Mouse (Mus musculus): ENCODE measurements at regions not wholly inside any gene's neighbourhood (a gene's known extent, or its start where the extent isn't known, plus 50 kb on each side); places are given as distances from the start of the nearest gene placed in this dataset.

- H3K27me3 ChIP-seq (replicated peaks; ENCODE audit: low read depth, poor library complexity, severe bottlenecking), result peaks cover 99% of the 10 kb centered on the region
- H3K27ac ChIP-seq (replicated peaks), result no peak overlapping the region
- no peak overlapping the region for H3K4me3 ChIP-seq
- peaks cover 6% of the 10 kb centered on the region for H3K4me1 ChIP-seq
- H3K36me3 ChIP-seq (replicated peaks), result no peaks in the 10 kb centered on the region
- 90% methylated on average over 17 of the region's 17 CpGs for WGBS
- H3K9me3 ChIP-seq, result no peaks in the 10 kb centered on the region
- no peak for DNase-seq (ENCODE audit: low spot score)
Observed at GRCm38 (mm10) chr15:85663757-85664431, 70.9 kb upstream of the Ppara start.

GRCm38 (mm10) chr15:85664432-85664828 lies 70.4 kb upstream of the Ppara start:
- H3K27ac ChIP-seq (replicated peaks), result no peak overlapping the region
- H3K9me3 ChIP-seq, result no peaks in the 10 kb centered on the region
- 80% methylated on average over 10 of the region's 10 CpGs for WGBS
- peaks cover 99% of the 10 kb centered on the region for H3K27me3 ChIP-seq (replicated peaks; ENCODE audit: low read depth, poor library complexity, severe bottlenecking)
- no peak overlapping the region for H3K4me3 ChIP-seq
- H3K4me1 ChIP-seq, result peaks cover 6% of the 10 kb centered on the region
- DNase-seq (ENCODE audit: low spot score), result no peak
- no peaks in the 10 kb centered on the region for H3K36me3 ChIP-seq (replicated peaks)

GRCm38 (mm10) chr15:85665181-85665821 lies 69.5 kb upstream of the Ppara start:
- Histone ChIP-seq H3K4me1 (peaks cover 13% of the 10 kb centered on the region), H3K4me3 (no peak overlapping the region), H3K27ac (replicated peaks) (no peak overlapping the region), H3K36me3 (replicated peaks) (no peaks in the 10 kb centered on the region), H3K27me3 (replicated peaks; ENCODE audit: low read depth, poor library complexity, severe bottlenecking) (peaks cover 99% of the 10 kb centered on the region), H3K9me3 (no peaks in the 10 kb centered on the region)
- no peak for DNase-seq (ENCODE audit: low spot score)
- 72% methylated on average over 12 of the region's 12 CpGs for WGBS

GRCm38 (mm10) chr15:85666496-85666895 lies 68.3 kb upstream of the Ppara start:
- 68% methylated on average over 9 of the region's 9 CpGs for WGBS
- peaks cover 18% of the 10 kb centered on the region for H3K4me1 ChIP-seq
- DNase-seq (ENCODE audit: low spot score), result no peak
- no peaks in the 10 kb centered on the region for H3K9me3 ChIP-seq
- no peak overlapping the region for H3K4me3 ChIP-seq
- no peaks in the 10 kb centered on the region for H3K36me3 ChIP-seq (replicated peaks)
- H3K27ac ChIP-seq (replicated peaks), result no peak overlapping the region
- peaks cover 99% of the 10 kb centered on the region for H3K27me3 ChIP-seq (replicated peaks; ENCODE audit: low read depth, poor library complexity, severe bottlenecking)

- no peak overlapping the region for H3K27ac ChIP-seq (replicated peaks)
- no peaks in the 10 kb centered on the region for H3K9me3 ChIP-seq
- H3K4me1 ChIP-seq, result peaks cover 22% of the 10 kb centered on the region
- DNase-seq (ENCODE audit: low spot score), result no peak
- H3K36me3 ChIP-seq (replicated peaks), result no peaks in the 10 kb centered on the region
- no peak overlapping the region for H3K4me3 ChIP-seq
- peaks cover 99% of the 10 kb centered on the region for H3K27me3 ChIP-seq (replicated peaks; ENCODE audit: low read depth, poor library complexity, severe bottlenecking)
- WGBS, result 52% methylated on average over 12 of the region's 12 CpGs
Observed at GRCm38 (mm10) chr15:85667381-85667791, 67.4 kb upstream of the Ppara start.

- WGBS, result 84% methylated on average over 7 of the region's 7 CpGs
- DNase-seq (ENCODE audit: low spot score), result no peak
- Histone ChIP-seq H3K36me3 (replicated peaks) (no peaks in the 10 kb centered on the region), H3K27me3 (replicated peaks; ENCODE audit: low read depth, poor library complexity, severe bottlenecking) (peaks cover 99% of the 10 kb centered on the region), H3K4me1 (peaks cover 22% of the 10 kb centered on the region), H3K27ac (replicated peaks) (no peak overlapping the region), H3K9me3 (no peaks in the 10 kb centered on the region), H3K4me3 (no peak overlapping the region)
Observed at GRCm38 (mm10) chr15:85667906-85668590, 66.7 kb upstream of the Ppara start.

- no peak for DNase-seq (ENCODE audit: low spot score)
- Histone ChIP-seq H3K36me3 (replicated peaks) (no peaks in the 10 kb centered on the region), H3K27me3 (replicated peaks; ENCODE audit: low read depth, poor library complexity, severe bottlenecking) (peaks cover 99% of the 10 kb centered on the region), H3K9me3 (no peaks in the 10 kb centered on the region), H3K27ac (replicated peaks) (no peak overlapping the region), H3K4me1 (peaks cover 22% of the 10 kb centered on the region), H3K4me3 (no peak overlapping the region)
- 55% methylated on average over 9 of the region's 9 CpGs for WGBS
Observed at GRCm38 (mm10) chr15:85668871-85669651, 65.7 kb upstream of the Ppara start.

- peak overlapping the region; percentile 60 for H3K4me3 ChIP-seq
- peaks cover 22% of the 10 kb centered on the region for H3K4me1 ChIP-seq
- peaks cover 99% of the 10 kb centered on the region for H3K27me3 ChIP-seq (replicated peaks; ENCODE audit: low read depth, poor library complexity, severe bottlenecking)
- 33% methylated on average over 15 of the region's 15 CpGs for WGBS
- H3K27ac ChIP-seq (replicated peaks), result no peak overlapping the region
- DNase-seq (ENCODE audit: low spot score), result no peak
- no peaks in the 10 kb centered on the region for H3K9me3 ChIP-seq
- no peaks in the 10 kb centered on the region for H3K36me3 ChIP-seq (replicated peaks)
Observed at GRCm38 (mm10) chr15:85669652-85670175, 65.1 kb upstream of the Ppara start.

GRCm38 (mm10) chr15:85670176-85670788 lies 64.5 kb upstream of the Ppara start:
- 2% methylated on average over 64 of the region's 64 CpGs for WGBS
- H3K9me3 ChIP-seq, result no peaks in the 10 kb centered on the region
- no peak overlapping the region for H3K27ac ChIP-seq (replicated peaks)
- peaks cover 22% of the 10 kb centered on the region for H3K4me1 ChIP-seq
- peak overlapping the region; percentile 60 for H3K4me3 ChIP-seq
- H3K27me3 ChIP-seq (replicated peaks; ENCODE audit: low read depth, poor library complexity, severe bottlenecking), result peaks cover 99% of the 10 kb centered on the region
- no peaks in the 10 kb centered on the region for H3K36me3 ChIP-seq (replicated peaks)
- DNase-seq (ENCODE audit: low spot score), result peak; percentile 48

- H3K27me3 ChIP-seq (replicated peaks; ENCODE audit: low read depth, poor library complexity, severe bottlenecking), result peaks cover 99% of the 10 kb centered on the region
- peak; percentile 49 for DNase-seq (ENCODE audit: low spot score)
- H3K27ac ChIP-seq (replicated peaks), result peak overlapping the region; percentile 44; the same call in 1 of the 2 replicates
Observed at GRCm38 (mm10) chr15:85670789-85671700, 63.7 kb upstream of the Ppara start.

GRCm38 (mm10) chr15:85671701-85672191 lies 63.0 kb upstream of the Ppara start:
- Histone ChIP-seq H3K4me1 (peaks cover 22% of the 10 kb centered on the region), H3K9me3 (no peaks in the 10 kb centered on the region), H3K36me3 (replicated peaks) (no peaks in the 10 kb centered on the region), H3K4me3 (peak overlapping the region; percentile 60), H3K27me3 (replicated peaks; ENCODE audit: low read depth, poor library complexity, severe bottlenecking) (peaks cover 99% of the 10 kb centered on the region), H3K27ac (replicated peaks) (0 out of 2 replicates have a peak overlapping the region, but pooled peaks have one; percentile 44)
- WGBS, result 5% methylated on average over 50 of the region's 50 CpGs
- DNase-seq (ENCODE audit: low spot score), result peak; percentile 50

More at GRCm38 (mm10) chr15:85670789-85671700, 63.7 kb upstream of the Ppara start:
- Histone ChIP-seq H3K4me3 (peak overlapping the region; percentile 60), H3K36me3 (replicated peaks) (no peaks in the 10 kb centered on the region), H3K4me1 (peaks cover 22% of the 10 kb centered on the region), H3K9me3 (no peaks in the 10 kb centered on the region)
- 1% methylated on average over 140 of the region's 141 CpGs for WGBS
